Mouse (Mus musculus) hindbrain, embryonic 14.5 days (tissue): ENCODE measurements around the gene Cd93. TPM values are rescaled to one million over a fixed set of nuclear protein-coding genes. Genes with fewer than 3 reads are reported as not detected.

Experiments
- ATAC-seq: fragments of 200-750 bp; cut with Nextera tagmentation; 2 replicates; pipeline ENCODE4 v1.8.0; 2017; ENCODE audit warnings: moderate number of reproducible peaks, mild to moderate bottlenecking, moderate TSS enrichment, moderate library complexity; ENCODE audit not compliant: low FRiP score
- DNase-seq: peaks from one replicate; pipeline ENCODE4 v3.0.0-alpha.2; 2015; ENCODE audit warnings: low spot score
- H3K27ac ChIP-seq: fragments of 300-500 bp; sonication (generic); 2 replicates; pipeline ENCODE4 v1.5.1; 2014; ENCODE audit warnings: mild to moderate bottlenecking, moderate library complexity
- H3K27me3 ChIP-seq: fragments of 300-500 bp; sonication (generic); 2 replicates; pipeline ENCODE4 v1.6.1; 2014; ENCODE audit warnings: mild to moderate bottlenecking, low read length, mixed read lengths; ENCODE audit not compliant: control insufficient read depth, insufficient read depth
- H3K36me3 ChIP-seq: fragments of 300-500 bp; sonication (generic); replicated peaks from 2 replicates; pipeline ENCODE4 v1.6.1; 2014; ENCODE audit not compliant: control insufficient read depth, insufficient read depth
- H3K4me1 ChIP-seq: fragments of 300-500 bp; sonication (generic); replicated peaks from 2 replicates; pipeline ENCODE4 v1.6.1; 2014; ENCODE audit warnings: antibody characterized with exemption, low read length, mixed read lengths; ENCODE audit not compliant: control insufficient read depth, insufficient read depth
- H3K4me2 ChIP-seq: fragments of 300-500 bp; sonication (generic); replicated peaks from 2 replicates; pipeline ENCODE4 v1.6.1; 2014; ENCODE audit warnings: mild to moderate bottlenecking, moderate library complexity
- H3K4me3 ChIP-seq: fragments of 300-500 bp; sonication (generic); replicated peaks from 2 replicates; pipeline ENCODE4 v1.5.1; 2014; ENCODE audit warnings: mild to moderate bottlenecking, low read length
- H3K9ac ChIP-seq: fragments of 300-500 bp; sonication (generic); 2 replicates; pipeline ENCODE4 v1.6.1; 2014
- H3K9me3 ChIP-seq: fragments of 300-500 bp; sonication (generic); 2 replicates; pipeline ENCODE4 v1.6.1; 2016; ENCODE audit warnings: low read length; ENCODE audit not compliant: control insufficient read depth
- WGBS: fragments of 180-500 bp; shearing (Covaris S2); extraction: QIAGEN DNeasy Blood & Tissue Kit; methylation state at CpG from one replicate; pipeline ENCODE4 v1.1.7; 2014; 5-methylcytosine and 5-hydroxymethylcytosine counted together
- polyA plus RNA-seq: library from polyadenylated mRNA; unstranded; fragments of >200 nt; fragmentation: Nextera tagmentation; extraction: Ambion mirVana; gene quantifications from 2 replicates; pipeline ENCODE4 v1.2.1, GENCODE M21; 2014

The Cd93 gene
- polyA plus RNA-seq, 1 experiment from 2014 or later: 10.1 TPM

DNA sequence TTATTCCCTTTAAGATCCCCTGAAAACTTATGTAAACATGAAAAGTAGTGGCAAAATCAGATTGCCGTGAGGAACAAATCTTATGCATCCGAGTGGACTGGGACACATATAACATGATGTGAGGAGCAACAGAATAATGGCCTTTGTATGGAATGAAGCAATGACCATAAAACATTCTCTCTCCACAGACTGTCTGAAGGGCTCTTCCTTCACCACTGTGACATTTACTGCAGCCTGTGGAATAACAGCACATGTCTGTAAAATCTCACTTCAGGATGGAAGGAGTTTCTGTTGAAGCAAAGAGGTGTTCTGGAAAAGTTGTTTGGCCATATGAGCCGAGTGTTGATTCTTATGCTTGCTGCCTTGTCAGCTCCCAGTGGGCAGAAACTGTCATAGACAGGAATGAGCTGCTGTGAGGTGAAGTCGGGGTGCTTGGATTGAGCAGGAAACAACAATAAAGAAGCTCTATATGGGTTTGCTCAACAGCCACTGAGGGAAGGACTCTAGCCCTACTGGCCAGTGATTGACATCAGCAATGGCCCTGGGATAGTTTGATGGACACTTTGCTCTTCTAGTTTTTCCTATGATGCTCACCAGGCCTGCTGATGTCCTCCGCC is 32.6 kb upstream of the Cd93 start:
- ATAC-seq (no peak), DNase-seq (no peak)
- Histone ChIP-seq H3K4me2 (no peak overlapping the region), H3K36me3 (no peaks in the 10 kb centered on the region), H3K9ac (no peak overlapping the region), H3K27me3 (no peaks in the 10 kb centered on the region), H3K4me1 (no peaks in the 10 kb centered on the region), H3K9me3 (0 out of 2 replicates have a peak, but pooled peaks cover 6% of the 10 kb centered on the region), H3K4me3 (no peak overlapping the region), H3K27ac (no peak overlapping the region)
- 85% methylated on average over 5 of the region's 5 CpGs for WGBS

DNA sequence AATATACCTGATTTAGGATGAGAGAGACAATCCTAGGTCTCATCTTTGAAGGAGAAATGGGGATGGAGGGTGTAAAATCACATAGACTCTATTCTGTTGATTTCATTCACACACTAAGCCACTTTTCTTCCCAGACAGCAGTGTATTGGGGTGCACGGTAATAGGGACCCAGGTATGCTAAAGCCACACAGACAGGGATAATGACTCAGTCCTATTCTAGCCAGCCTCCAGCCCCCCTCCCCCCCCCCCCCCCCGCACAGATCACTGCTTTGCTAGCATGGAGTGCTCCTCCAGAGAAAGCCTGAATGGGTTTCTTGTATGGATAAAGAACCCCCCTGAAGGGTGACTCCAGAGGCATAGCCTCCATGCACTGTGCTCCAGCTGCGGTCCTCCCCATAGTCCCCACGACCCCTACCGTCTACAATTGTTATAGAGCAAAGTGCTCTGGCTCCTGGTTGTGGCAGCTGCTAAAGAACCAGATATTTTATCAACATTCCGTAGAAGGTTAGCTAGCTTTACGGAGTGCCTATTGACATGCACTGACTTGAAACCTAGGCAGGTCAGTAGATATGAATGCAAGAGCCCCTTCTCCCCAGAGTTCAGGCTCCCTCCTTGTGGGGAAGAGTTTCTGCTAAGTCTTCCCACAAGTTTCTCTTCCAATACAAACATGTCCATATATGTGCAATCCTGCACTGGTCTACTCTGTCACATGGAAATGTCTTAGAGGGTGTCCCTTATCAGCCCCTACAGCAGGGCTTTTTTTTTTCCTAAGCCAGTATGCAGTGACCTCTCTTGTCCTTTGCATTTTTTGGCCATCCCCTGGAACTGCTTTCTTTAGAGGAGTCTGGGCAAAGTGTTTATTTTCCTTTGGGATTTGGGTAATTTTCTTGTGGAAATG is 26.2 kb upstream of the Cd93 start:
- Histone ChIP-seq H3K9me3 (0 out of 2 replicates have a peak, but pooled peaks cover 6% of the 10 kb centered on the region), H3K4me1 (no peaks in the 10 kb centered on the region), H3K4me3 (no peak overlapping the region), H3K27ac (no peak overlapping the region), H3K27me3 (no peaks in the 10 kb centered on the region), H3K4me2 (no peak overlapping the region), H3K36me3 (no peaks in the 10 kb centered on the region), H3K9ac (no peak overlapping the region)
- ATAC-seq: no peak
- no peak for DNase-seq
- 41% methylated on average over 6 of the region's 7 CpGs for WGBS

DNA sequence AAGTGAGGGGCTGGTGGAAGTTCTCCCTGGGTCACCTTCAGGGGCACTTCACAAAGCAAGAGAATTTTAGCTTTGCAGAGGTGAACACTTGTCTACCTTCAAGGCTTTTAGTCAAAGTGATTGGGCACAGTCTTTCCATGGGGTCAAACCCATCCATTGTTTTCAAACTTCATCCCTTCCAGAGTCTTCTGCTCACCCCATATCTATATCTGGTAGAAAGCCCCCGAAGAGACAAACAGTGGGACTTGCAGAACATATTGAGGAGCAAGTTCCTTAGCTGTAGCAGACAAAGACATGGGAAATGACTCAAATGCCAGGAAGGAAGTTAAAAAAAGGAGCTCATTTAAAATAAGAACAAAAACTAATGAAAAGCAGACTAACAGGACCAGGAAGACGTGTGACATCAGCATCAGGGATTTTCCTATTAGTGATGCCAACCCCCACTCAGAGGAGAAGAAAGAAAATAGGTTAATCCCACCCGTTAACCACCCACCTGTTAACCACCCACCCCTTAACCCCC is 24.6 kb upstream of the Cd93 start:
- Histone ChIP-seq H3K27ac (no peak overlapping the region), H3K27me3 (no peaks in the 10 kb centered on the region), H3K9me3 (0 out of 2 replicates have a peak, but pooled peaks cover 6% of the 10 kb centered on the region), H3K36me3 (no peaks in the 10 kb centered on the region), H3K4me3 (no peak overlapping the region), H3K9ac (no peak overlapping the region), H3K4me2 (no peak overlapping the region), H3K4me1 (no peaks in the 10 kb centered on the region)
- ATAC-seq (no peak), DNase-seq (no peak)
- WGBS: 86% methylated on average over 3 of the region's 3 CpGs

DNA sequence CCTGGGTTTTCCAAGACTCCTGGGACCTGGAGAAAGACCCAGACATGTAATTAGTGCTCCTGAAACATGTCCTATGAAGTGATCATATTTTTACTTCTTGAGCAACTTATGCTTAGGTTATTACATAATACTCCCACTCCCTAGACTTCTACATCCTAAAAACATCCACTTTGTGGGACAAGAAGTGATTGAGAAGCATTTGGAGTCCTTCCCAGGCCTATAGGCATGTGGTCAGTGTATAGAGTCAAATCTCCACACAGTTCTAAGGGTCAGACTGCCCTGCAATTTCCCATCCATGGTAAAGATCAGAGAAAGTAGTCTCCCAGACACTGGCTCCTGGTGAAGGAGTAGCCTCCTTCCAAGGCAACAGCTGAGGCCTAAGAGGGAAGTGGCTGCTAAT is 12.0 kb upstream of the Cd93 start:
- Histone ChIP-seq H3K27me3 (no peaks in the 10 kb centered on the region), H3K27ac (no peak overlapping the region)

DNA sequence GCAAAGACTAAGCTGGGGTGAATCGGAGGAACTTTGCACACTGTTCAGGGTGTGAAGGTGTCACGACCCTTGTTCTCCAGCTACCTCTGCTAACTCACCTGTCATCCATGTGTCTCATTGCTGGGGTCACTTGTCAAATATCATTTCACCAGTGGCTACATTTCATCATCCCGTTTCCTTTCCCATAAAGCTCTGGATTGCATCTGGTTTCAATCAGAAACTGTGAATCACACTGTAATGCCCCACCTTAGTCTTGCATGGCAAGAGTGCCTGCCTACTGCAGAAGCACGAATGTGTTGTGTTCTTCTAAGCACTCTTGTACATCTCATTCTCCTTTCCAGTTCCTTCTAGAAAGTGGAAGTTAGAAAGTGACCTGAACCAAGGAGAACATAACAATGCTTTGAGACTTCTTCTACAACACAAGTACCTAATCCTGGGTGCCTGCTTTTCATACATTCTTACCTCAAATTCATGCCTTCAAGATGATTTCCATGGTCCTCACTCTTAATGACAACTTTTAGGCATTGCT is 10.7 kb upstream of the Cd93 start:
- Histone ChIP-seq H3K4me1 (no peaks in the 10 kb centered on the region), H3K4me2 (no peak overlapping the region), H3K4me3 (no peak overlapping the region), H3K9ac (no peak overlapping the region), H3K27me3 (no peaks in the 10 kb centered on the region), H3K36me3 (no peaks in the 10 kb centered on the region), H3K9me3 (no peaks in the 10 kb centered on the region), H3K27ac (no peak overlapping the region)
- WGBS: 92% methylated on average over 4 of the region's 4 CpGs
- no peak for DNase-seq
- no peak for ATAC-seq

More for the DNA sequence above, 12.0 kb upstream of the Cd93 start:
- ATAC-seq (no peak), DNase-seq (no peak)
- Histone ChIP-seq H3K4me2 (no peak overlapping the region), H3K4me1 (no peaks in the 10 kb centered on the region), H3K9ac (no peak overlapping the region), H3K9me3 (no peaks in the 10 kb centered on the region), H3K4me3 (no peak overlapping the region), H3K36me3 (no peaks in the 10 kb centered on the region)

DNA sequence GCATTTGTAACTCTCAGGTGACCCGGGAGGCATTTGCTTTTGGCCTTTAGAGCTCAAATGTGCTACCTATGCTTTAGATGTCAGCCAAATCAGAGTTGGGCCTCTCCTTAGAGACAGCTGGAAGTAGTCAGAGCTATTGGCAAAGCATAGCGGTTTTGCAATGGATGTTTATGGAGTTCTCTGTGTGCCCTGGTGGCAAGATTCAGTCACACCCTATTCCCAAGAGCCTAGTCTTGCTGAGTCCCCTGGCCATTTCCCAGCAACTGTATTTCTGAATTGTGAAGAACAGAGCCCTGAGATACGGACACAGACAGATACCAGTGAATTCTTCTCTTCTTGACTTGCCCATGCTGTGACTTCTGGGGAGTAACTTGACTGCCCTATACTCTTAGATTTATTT is 9.7 kb upstream of the Cd93 start:
- DNase-seq (no peak), ATAC-seq (no peak)
- H3K4me2 ChIP-seq: no peak overlapping the region
- H3K4me3 ChIP-seq: no peak overlapping the region
- H3K4me1 ChIP-seq: no peaks in the 10 kb centered on the region
- no peaks in the 10 kb centered on the region for H3K27me3 ChIP-seq
- no peak overlapping the region for H3K27ac ChIP-seq
- H3K9ac ChIP-seq: no peak overlapping the region
- WGBS: 90% methylated on average over 3 of the region's 3 CpGs
- H3K36me3 ChIP-seq: no peaks in the 10 kb centered on the region
- H3K9me3 ChIP-seq: no peaks in the 10 kb centered on the region

DNA sequence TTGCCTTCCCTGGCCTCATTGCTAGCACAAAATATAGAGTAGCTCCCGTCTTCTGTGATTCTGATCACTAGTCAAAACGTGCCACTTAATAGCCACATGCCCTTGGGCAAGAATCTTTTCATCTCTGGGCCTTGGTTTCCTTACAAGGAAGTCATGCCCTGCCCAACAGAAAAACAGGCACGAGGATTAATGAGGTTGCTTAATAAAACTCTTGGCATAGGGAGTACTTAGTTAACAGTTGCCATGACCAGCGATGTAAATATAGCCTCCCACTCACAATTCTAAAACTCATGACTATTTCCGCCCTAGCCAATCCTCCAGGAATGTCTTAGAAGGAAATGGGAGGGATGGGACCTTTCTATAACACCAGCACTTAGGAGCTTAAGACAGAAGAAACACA is 8.1 kb upstream of the Cd93 start:
- Histone ChIP-seq H3K27ac (no peak overlapping the region), H3K9me3 (no peaks in the 10 kb centered on the region), H3K27me3 (no peaks in the 10 kb centered on the region), H3K4me3 (no peak overlapping the region), H3K9ac (no peak overlapping the region), H3K36me3 (no peaks in the 10 kb centered on the region), H3K4me2 (no peak overlapping the region), H3K4me1 (no peaks in the 10 kb centered on the region)
- no peak for DNase-seq
- ATAC-seq: no peak
- 82% methylated on average over 5 of the region's 5 CpGs for WGBS

DNA sequence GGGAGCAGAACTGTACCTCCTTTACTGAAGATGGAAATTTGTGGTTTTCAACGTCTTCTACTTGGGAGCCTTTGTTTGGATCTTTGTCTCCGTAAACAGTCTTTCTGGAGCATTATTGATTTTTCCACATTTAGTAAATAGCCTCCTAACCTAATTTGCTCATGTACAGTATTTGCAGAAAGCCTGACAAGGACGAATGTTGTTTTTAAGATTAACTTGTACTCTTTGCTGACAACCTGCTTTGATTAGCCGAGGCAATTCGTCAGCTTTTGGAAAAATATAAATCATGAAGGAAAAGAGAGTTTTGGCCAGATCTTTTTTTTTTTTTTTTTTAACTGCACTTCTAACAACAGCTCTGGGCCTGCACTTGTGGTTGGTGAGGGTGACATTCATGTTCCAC is 7.3 kb upstream of the Cd93 start:
- WGBS: 83% methylated on average over 5 of the region's 5 CpGs
- Histone ChIP-seq H3K4me3 (no peak overlapping the region), H3K36me3 (no peaks in the 10 kb centered on the region), H3K9ac (no peak overlapping the region), H3K27me3 (no peaks in the 10 kb centered on the region), H3K9me3 (no peaks in the 10 kb centered on the region), H3K27ac (no peak overlapping the region), H3K4me1 (no peaks in the 10 kb centered on the region), H3K4me2 (no peak overlapping the region)
- DNase-seq (no peak), ATAC-seq (no peak)

DNA sequence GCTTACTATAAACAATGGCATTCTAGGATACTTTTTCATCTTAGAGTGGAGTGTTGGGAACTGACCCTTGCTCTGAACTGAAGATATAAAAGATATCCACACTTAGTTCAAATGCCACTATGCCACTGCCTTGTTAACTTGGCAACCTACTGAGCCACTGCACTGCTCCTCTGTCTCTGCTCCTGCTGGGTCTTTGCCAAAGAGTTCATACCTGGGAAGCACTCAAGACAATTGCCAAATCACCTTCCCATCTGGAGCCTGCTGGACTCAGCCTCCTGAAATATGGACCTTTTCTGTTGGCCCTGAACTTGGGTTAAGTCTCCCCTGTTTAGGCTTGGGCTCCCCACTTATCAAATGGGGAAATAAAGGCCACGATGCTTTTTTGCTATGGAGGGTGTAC is 6.3 kb upstream of the Cd93 start:
- Histone ChIP-seq H3K36me3 (no peaks in the 10 kb centered on the region), H3K4me2 (no peak overlapping the region), H3K27me3 (no peaks in the 10 kb centered on the region), H3K9ac (no peak overlapping the region), H3K4me1 (no peaks in the 10 kb centered on the region), H3K4me3 (no peak overlapping the region), H3K27ac (no peak overlapping the region), H3K9me3 (no peaks in the 10 kb centered on the region)
- 97% methylated on average over 1 of the region's 1 CpGs for WGBS
- DNase-seq: no peak
- no peak for ATAC-seq
